Mouse (Mus musculus): ENCODE results near the gene Mthfd2l. TPM values are rescaled to one million over a fixed set of nuclear protein-coding genes. Genes with fewer than 3 reads are reported as not detected.

Gene Mthfd2l
- polyA plus RNA-seq, 1 experiment from 2014 or later, result 34.1 TPM

DNA sequence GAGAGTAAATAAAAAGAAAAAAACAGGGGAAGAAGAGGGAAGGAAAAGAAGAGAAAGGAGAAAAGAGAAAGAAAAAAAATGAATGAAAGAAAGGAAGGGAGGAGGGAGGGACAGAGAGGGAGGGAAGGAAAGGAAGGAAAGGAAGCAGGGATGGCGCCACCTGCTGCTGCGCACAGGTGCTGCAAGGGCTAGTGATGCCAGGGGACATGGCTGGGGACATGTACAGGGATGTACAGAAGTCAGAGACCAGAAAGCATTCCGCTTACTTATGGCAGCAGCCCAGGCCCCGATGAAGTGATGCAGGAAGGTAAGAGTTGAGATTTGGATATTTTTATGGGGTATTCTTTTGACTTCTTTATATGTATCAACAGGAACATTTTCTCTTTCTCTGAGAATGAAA is 33.4 kb downstream of the Mthfd2l start:
- H3K9me3 ChIP-seq, result no peaks in the 10 kb centered on the region
- no peak overlapping the region for H3K4me3 ChIP-seq
- no peak for DNase-seq (ENCODE audit: low spot score)
- peaks cover 4% of the 10 kb centered on the region; the same call in 1 of the 2 replicates for H3K36me3 ChIP-seq
- H3K27ac ChIP-seq, result no peak overlapping the region
- no peaks in the 10 kb centered on the region for H3K4me1 ChIP-seq
- 66% methylated on average over 4 of the region's 4 CpGs for WGBS
- no peaks in the 10 kb centered on the region for H3K27me3 ChIP-seq (ENCODE audit: insufficient read depth, poor library complexity, severe bottlenecking)

GRCm38 (mm10) chr5:90964764-90965163 is 33.8 kb downstream of the Mthfd2l start:
- Histone ChIP-seq H3K27ac (no peak overlapping the region), H3K36me3 (peaks cover 4% of the 10 kb centered on the region; the same call in 1 of the 2 replicates), H3K4me1 (no peaks in the 10 kb centered on the region), H3K4me3 (no peak overlapping the region), H3K27me3 (ENCODE audit: insufficient read depth, poor library complexity, severe bottlenecking) (no peaks in the 10 kb centered on the region), H3K9me3 (no peaks in the 10 kb centered on the region)
- WGBS, result 84% methylated on average over 4 of the region's 4 CpGs
- no peak for DNase-seq (ENCODE audit: low spot score)

GRCm38 (mm10) chr5:90965386-90965785 is 34.5 kb downstream of the Mthfd2l start:
- Histone ChIP-seq H3K27me3 (ENCODE audit: insufficient read depth, poor library complexity, severe bottlenecking) (no peaks in the 10 kb centered on the region), H3K27ac (no peak overlapping the region), H3K4me3 (no peak overlapping the region), H3K36me3 (peaks cover 4% of the 10 kb centered on the region; the same call in 1 of the 2 replicates), H3K9me3 (no peaks in the 10 kb centered on the region), H3K4me1 (no peaks in the 10 kb centered on the region)
- DNase-seq (ENCODE audit: low spot score), result no peak
- WGBS, result 62% methylated on average over 4 of the region's 4 CpGs

GRCm38 (mm10) chr5:90977244-90977643 is 46.3 kb downstream of the Mthfd2l start:
- DNase-seq (ENCODE audit: low spot score), result no peak
- WGBS, result 80% methylated on average over 4 of the region's 4 CpGs
- H3K4me3 ChIP-seq, result no peak overlapping the region
- no peak overlapping the region for H3K27ac ChIP-seq
- no peaks in the 10 kb centered on the region for H3K4me1 ChIP-seq
- no peaks in the 10 kb centered on the region for H3K36me3 ChIP-seq
- H3K27me3 ChIP-seq (ENCODE audit: insufficient read depth, poor library complexity, severe bottlenecking), result no peaks in the 10 kb centered on the region
- H3K9me3 ChIP-seq, result no peaks in the 10 kb centered on the region

GRCm38 (mm10) chr5:90980297-90980696 is 49.4 kb downstream of the Mthfd2l start:
- Histone ChIP-seq H3K36me3 (no peaks in the 10 kb centered on the region), H3K4me1 (no peaks in the 10 kb centered on the region), H3K4me3 (no peak overlapping the region), H3K27ac (no peak overlapping the region), H3K27me3 (ENCODE audit: insufficient read depth, poor library complexity, severe bottlenecking) (no peaks in the 10 kb centered on the region), H3K9me3 (no peaks in the 10 kb centered on the region)
- 84% methylated on average over 7 of the region's 7 CpGs for WGBS
- no peak for DNase-seq (ENCODE audit: low spot score)

DNA sequence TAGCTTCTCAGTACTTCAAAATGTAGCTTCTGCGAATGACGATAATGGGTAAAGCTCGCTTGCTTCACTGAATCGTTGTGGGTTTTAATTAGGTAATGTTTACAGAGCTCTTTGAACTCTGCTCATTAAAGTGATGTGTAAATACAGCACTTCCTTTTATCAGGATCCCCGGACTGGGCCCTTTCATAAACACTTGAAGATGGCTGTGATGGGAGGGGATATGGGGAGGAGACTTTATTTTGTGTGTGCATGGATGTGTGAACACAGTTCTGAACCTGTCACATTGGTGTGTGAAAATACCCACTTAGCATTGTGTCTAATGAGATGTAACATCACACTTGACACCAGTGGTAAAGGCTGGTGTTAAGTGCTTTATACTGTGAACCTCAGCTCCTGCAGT is 56.7 kb downstream of the Mthfd2l start:
- Histone ChIP-seq H3K27ac (no peak overlapping the region), H3K4me1 (no peaks in the 10 kb centered on the region), H3K27me3 (ENCODE audit: insufficient read depth, poor library complexity, severe bottlenecking) (no peaks in the 10 kb centered on the region), H3K4me3 (no peak overlapping the region), H3K36me3 (0 out of 2 replicates have a peak, but pooled peaks cover 3% of the 10 kb centered on the region), H3K9me3 (no peaks in the 10 kb centered on the region)
- WGBS, result 76% methylated on average over 5 of the region's 5 CpGs
- DNase-seq (ENCODE audit: low spot score), result no peak

DNA sequence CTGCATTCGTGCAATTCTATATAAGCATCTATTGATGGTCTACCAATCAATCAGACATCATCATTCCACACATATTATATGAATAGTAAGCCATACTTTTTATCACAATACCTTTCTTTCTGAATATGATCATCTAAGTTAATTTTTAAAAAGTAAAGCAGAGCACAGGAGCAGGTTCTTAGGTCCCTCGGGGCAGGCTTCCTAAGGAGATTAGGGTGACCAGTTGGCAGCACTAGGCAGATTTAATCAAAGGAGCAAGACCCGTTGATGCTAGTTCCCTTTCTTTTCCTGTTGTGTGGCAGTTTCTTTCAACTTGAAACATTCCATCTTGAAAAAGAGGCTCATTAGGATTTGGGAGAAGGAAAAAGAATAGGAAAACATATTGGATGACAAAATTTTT is 57.2 kb downstream of the Mthfd2l start:
- Histone ChIP-seq H3K27ac (no peak overlapping the region), H3K4me1 (no peaks in the 10 kb centered on the region), H3K4me3 (no peak overlapping the region), H3K27me3 (ENCODE audit: insufficient read depth, poor library complexity, severe bottlenecking) (no peaks in the 10 kb centered on the region), H3K9me3 (no peaks in the 10 kb centered on the region), H3K36me3 (0 out of 2 replicates have a peak, but pooled peaks cover 3% of the 10 kb centered on the region)
- no peak for DNase-seq (ENCODE audit: low spot score)
- 79% methylated on average over 3 of the region's 3 CpGs for WGBS

DNA sequence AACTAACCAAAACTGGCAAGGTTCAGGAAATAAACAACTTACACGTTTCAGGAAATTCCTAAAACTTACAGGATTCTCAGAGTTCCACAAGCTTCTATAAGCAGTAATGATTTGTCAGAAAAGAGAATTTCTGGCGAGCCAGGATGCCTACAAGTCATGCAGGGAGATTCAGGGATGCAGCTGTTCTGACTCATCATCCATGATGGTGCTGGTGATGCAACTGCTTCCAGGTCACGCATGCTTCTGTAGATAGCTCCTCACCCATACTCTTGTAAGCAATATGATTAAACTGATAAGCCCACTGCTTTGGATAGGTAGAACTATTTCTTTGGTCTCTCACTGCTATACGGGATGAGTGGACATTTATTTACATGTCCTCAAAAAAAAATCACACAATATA is 57.7 kb downstream of the Mthfd2l start:
- Histone ChIP-seq H3K27ac (no peak overlapping the region), H3K4me3 (no peak overlapping the region), H3K27me3 (ENCODE audit: insufficient read depth, poor library complexity, severe bottlenecking) (no peaks in the 10 kb centered on the region), H3K4me1 (no peaks in the 10 kb centered on the region), H3K9me3 (no peaks in the 10 kb centered on the region), H3K36me3 (0 out of 2 replicates have a peak, but pooled peaks cover 3% of the 10 kb centered on the region)
- 90% methylated on average over 4 of the region's 4 CpGs for WGBS
- DNase-seq (ENCODE audit: low spot score), result no peak

GRCm38 (mm10) chr5:90999942-91000341 is 69.0 kb downstream of the Mthfd2l start:
- 90% methylated on average over 8 of the region's 8 CpGs for WGBS
- Histone ChIP-seq H3K27me3 (ENCODE audit: insufficient read depth, poor library complexity, severe bottlenecking) (no peaks in the 10 kb centered on the region), H3K36me3 (no peaks in the 10 kb centered on the region), H3K27ac (no peak overlapping the region), H3K9me3 (no peaks in the 10 kb centered on the region), H3K4me1 (no peaks in the 10 kb centered on the region), H3K4me3 (no peak overlapping the region)
- DNase-seq (ENCODE audit: low spot score), result no peak

DNA sequence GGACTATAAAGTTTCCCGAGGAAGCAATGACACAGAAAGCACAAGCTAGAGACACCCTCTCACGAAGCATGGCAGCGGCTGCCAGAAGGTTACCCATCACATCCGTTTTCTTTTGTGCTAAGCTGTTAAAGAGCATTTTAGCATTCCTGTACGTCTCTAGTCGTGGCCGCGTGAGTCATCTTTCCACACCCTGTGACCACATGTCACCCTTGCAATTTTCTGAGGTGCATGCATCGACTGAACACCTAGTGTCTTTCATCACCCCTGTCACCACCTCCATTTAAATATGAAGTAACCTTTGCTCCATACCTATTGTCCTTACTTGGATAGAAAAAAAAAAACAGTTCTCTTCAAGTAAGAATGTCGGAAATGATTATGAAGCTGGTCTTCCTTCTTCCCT is 84.3 kb downstream of the Mthfd2l start:
- H3K27me3 ChIP-seq (ENCODE audit: insufficient read depth, poor library complexity, severe bottlenecking), result no peaks in the 10 kb centered on the region
- no peak for DNase-seq (ENCODE audit: low spot score)
- 69% methylated on average over 10 of the region's 10 CpGs for WGBS
- no peaks in the 10 kb centered on the region for H3K9me3 ChIP-seq
- no peaks in the 10 kb centered on the region for H3K36me3 ChIP-seq
- H3K4me3 ChIP-seq, result no peak overlapping the region
- no peaks in the 10 kb centered on the region for H3K4me1 ChIP-seq
- H3K27ac ChIP-seq, result no peak overlapping the region

GRCm38 (mm10) chr5:91023114-91023513 is 92.2 kb downstream of the Mthfd2l start:
- H3K4me3 ChIP-seq, result no peak overlapping the region
- H3K36me3 ChIP-seq, result no peaks in the 10 kb centered on the region

GRCm38 (mm10) chr5:91027164-91027563 is 96.2 kb downstream of the Mthfd2l start, which contains the start of gene Epgn:
Gene Epgn (plus strand): TSS chr5:91027464.
- H3K9me3 ChIP-seq, result no peaks in the 10 kb centered on the region
- H3K4me3 ChIP-seq, result no peak within 1 kb of the TSS
- H3K4me1 ChIP-seq, result no peaks in the 10 kb centered on the region
- H3K27ac ChIP-seq, result no peak within 1 kb of the TSS
- 81% methylated on average over 6 of the region's 6 CpGs for WGBS
- no peak for DNase-seq (ENCODE audit: low spot score)
- no peaks in the 10 kb centered on the region for H3K36me3 ChIP-seq
- H3K27me3 ChIP-seq (ENCODE audit: insufficient read depth, poor library complexity, severe bottlenecking), result no peaks in the 10 kb centered on the region

More at GRCm38 (mm10) chr5:91023114-91023513, 92.2 kb downstream of the Mthfd2l start:
- 69% methylated on average over 8 of the region's 8 CpGs for WGBS
- DNase-seq (ENCODE audit: low spot score), result no peak
- H3K4me1 ChIP-seq, result no peaks in the 10 kb centered on the region
- H3K9me3 ChIP-seq, result no peaks in the 10 kb centered on the region
- H3K27ac ChIP-seq, result no peak overlapping the region
- no peaks in the 10 kb centered on the region for H3K27me3 ChIP-seq (ENCODE audit: insufficient read depth, poor library complexity, severe bottlenecking)

DNA sequence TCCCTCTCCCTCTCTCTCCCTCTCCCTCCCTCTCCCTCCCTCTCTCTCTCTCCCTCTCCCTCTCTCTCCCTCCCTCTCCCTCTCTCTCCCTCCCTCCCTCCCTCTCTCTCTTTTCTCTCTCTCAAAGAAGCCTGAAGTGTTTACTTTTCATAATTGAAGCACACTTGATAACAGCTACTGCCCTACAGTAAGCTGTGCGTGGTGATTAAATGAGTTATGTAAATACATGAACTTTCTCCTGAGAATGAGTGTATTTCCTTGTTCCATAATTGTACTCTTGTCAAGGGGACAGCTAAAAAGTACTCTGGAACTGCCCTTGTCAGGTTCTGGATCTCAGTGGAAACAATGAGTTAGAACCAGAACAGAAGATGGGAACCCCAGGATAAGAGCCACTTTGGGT is 96.9 kb downstream of the Mthfd2l start:
- Histone ChIP-seq H3K36me3 (no peaks in the 10 kb centered on the region), H3K4me3 (no peak overlapping the region), H3K27ac (no peak overlapping the region), H3K9me3 (no peaks in the 10 kb centered on the region), H3K27me3 (ENCODE audit: insufficient read depth, poor library complexity, severe bottlenecking) (no peaks in the 10 kb centered on the region), H3K4me1 (no peaks in the 10 kb centered on the region)
- no peak for DNase-seq (ENCODE audit: low spot score)
- 62% methylated on average over 1 of the region's 1 CpGs for WGBS

DNA sequence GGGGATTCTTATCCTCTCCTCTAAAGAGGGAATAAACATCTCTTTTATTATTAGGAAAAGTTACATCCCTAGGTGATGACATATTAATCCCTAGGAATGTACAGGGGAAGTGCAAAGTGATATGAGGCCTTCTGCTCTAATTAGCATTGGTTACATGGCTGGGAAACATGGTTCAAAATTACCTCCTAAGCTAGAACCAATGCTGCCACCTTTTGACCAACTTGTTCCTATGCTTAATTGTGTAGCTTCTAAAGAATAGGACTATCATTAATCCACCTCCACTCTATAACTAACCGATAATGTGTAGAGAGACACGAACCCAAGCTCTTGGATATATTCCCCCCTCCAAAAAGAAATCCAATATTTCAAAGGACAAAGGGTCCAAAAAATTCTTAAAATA is 99.7 kb downstream of the Mthfd2l start:
- no peak overlapping the region for H3K27ac ChIP-seq
- no peak for DNase-seq (ENCODE audit: low spot score)
- no peaks in the 10 kb centered on the region for H3K4me1 ChIP-seq
- no peaks in the 10 kb centered on the region for H3K36me3 ChIP-seq
- H3K27me3 ChIP-seq (ENCODE audit: insufficient read depth, poor library complexity, severe bottlenecking), result no peaks in the 10 kb centered on the region
- no peaks in the 10 kb centered on the region for H3K9me3 ChIP-seq
- no peak overlapping the region for H3K4me3 ChIP-seq
- WGBS, result 89% methylated on average over 2 of the region's 2 CpGs
